Mouse (Mus musculus) erythroblast, embryonic 14.5 days (primary cell): ENCODE results near the gene Plscr1.

Experiments
- GATA1 ChIP-seq: IDR thresholded peaks from 2 replicates; pipeline ENCODE4 v1.6.1; 2012; ENCODE audit warnings: low read length, inconsistent platforms, mixed read lengths
- TAL1 ChIP-seq: IDR thresholded peaks from 3 replicates; pipeline ENCODE4 v1.6.1; 2012; ENCODE audit warnings: low read length, inconsistent platforms, mixed read lengths

- no peak for TF ChIP-seq GATA1
- TF ChIP-seq TAL1, result no peak
These were observed 67.2 kb downstream of the Plscr1 start for GRCm38 (mm10) chr9:92316791-92317190.
